17 mouse cellular contexts compared by ENCODE assay signal in the genomic region with DNA sequence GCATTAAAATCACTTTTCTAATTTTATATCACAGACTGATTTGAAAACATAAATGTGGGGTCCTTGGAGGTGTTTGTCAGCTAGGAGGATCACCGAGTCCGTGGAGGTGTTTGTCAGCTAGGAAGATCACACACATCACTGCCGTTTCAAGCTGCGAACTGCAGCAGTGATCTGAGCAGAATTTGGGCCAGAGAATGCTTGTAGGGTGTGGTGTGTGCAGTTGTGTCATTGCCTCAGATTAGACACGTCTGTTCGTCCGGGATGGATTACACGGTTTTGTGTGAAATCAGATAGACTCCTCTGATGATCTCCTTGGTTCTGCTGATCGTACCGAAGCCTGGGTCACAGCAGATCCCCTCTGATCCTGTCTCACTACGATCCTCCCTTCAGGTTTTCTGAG. TPM values are rescaled to one million over a fixed set of nuclear protein-coding genes. Genes with fewer than 3 reads are reported as not detected.
DNase-seq lines count a peak whose midpoint lies in the region; ATAC-seq and TF ChIP-seq lines count a peak whose summit lies in the region.
"Had no signal": no experiment of that assay in that cellular context is flagged by ENCODE, and none has a peak within 500 bp of the region (broad histone marks: within the 10 kb centered on the region; RNA-seq: fewer than 3 reads in every experiment).

No protein-coding gene starts in this region.

- no peak for TF ChIP-seq EP300 in liver, postnatal 0 days (IDR thresholded peaks at IDR 0.05; ENCODE audit: low read depth)

- no peak overlapping the region for H3K9ac ChIP-seq in liver, postnatal 0 days (replicated peaks)
- H3K9ac ChIP-seq: embryonic facial prominence, embryonic 12.5 days; heart, embryonic 15.5 days; liver, embryonic 14.5 days; neural tube, embryonic 13.5 days had no signal

- peak; percentile 34 for DNase-seq in gastrocnemius, adult 2 months
- DNase-seq in gastrocnemius, postnatal 10 days = no peak
- no peak for DNase-seq in spleen, adult 2 months (ENCODE audit: low read depth in 1 of 2, low spot score in 2 of 2)
- no peak for DNase-seq in spleen, postnatal 4 days (ENCODE audit: low spot score in 2 of 2)
- no peak for DNase-seq in liver, postnatal 0 days
- no peak for DNase-seq in adrenal gland, postnatal 14 days
- DNase-seq in kidney, postnatal 36 days = no peak
- DNase-seq: kidney, postnatal 4 days; right cerebral cortex, postnatal 14 days had no signal

- peak overlapping the region; percentile 61 for H3K4me3 ChIP-seq in gastrocnemius, adult 2 months
- H3K4me3 ChIP-seq in spleen, adult 2 months (ENCODE audit: extremely low read depth, insufficient read depth, insufficient read length) = no peak overlapping the region; the same call in 1 of the 2 replicates
- no peak overlapping the region for H3K4me3 ChIP-seq in liver, postnatal 0 days (ENCODE audit: low read depth, low read length)
- H3K4me3 ChIP-seq: embryonic facial prominence, embryonic 12.5 days; heart, embryonic 15.5 days; neural tube, embryonic 13.5 days had no signal

- H3K36me3 ChIP-seq in spleen, adult 2 months (ENCODE audit: control insufficient read depth, insufficient read depth, low read length) = no peaks in the 10 kb centered on the region; the same call in 1 of the 2 replicates
- H3K36me3 ChIP-seq in liver, postnatal 0 days (replicated peaks; ENCODE audit: insufficient read depth, low read length) = no peaks in the 10 kb centered on the region
- H3K36me3 ChIP-seq: heart, embryonic 15.5 days had no signal

- TF ChIP-seq CTCF in gastrocnemius, adult 2 months (IDR thresholded peaks at IDR 0.05) = no peak
- no peak for TF ChIP-seq CTCF in spleen, adult 2 months (IDR thresholded peaks at IDR 0.05; ENCODE audit: extremely low read depth, insufficient read depth, insufficient read length, insufficient replicate concordance)
- no peak for TF ChIP-seq CTCF in liver, postnatal 0 days (IDR thresholded peaks at IDR 0.05; ENCODE audit: low read depth)

- TF ChIP-seq POLR2A in spleen, adult 2 months (IDR thresholded peaks at IDR 0.05; ENCODE audit: low read depth, low read length) = no peak

- H3K9me3 ChIP-seq in liver, postnatal 0 days (ENCODE audit: low read length) = no peaks in the 10 kb centered on the region
- H3K9me3 ChIP-seq: embryonic facial prominence, embryonic 12.5 days; G1E; heart, embryonic 15.5 days; neural tube, embryonic 13.5 days had no signal

- peaks cover 7% of the 10 kb centered on the region; the same call in 1 of the 2 replicates for H3K4me1 ChIP-seq in spleen, adult 2 months (ENCODE audit: control insufficient read depth, insufficient read depth, insufficient read length)
- H3K4me1 ChIP-seq in liver, postnatal 0 days (ENCODE audit: insufficient read depth) = peaks cover 4% of the 10 kb centered on the region; the same call in 1 of the 2 replicates
- H3K4me1 ChIP-seq: embryonic facial prominence, embryonic 12.5 days; neural tube, embryonic 13.5 days had no signal

- H3K27me3 ChIP-seq in spleen, adult 2 months (ENCODE audit: control insufficient read depth, insufficient read depth, low read length) = no peaks in the 10 kb centered on the region
- H3K27me3 ChIP-seq in liver, postnatal 0 days (ENCODE audit: insufficient read depth, low read length) = no peaks in the 10 kb centered on the region
- H3K27me3 ChIP-seq: embryonic facial prominence, embryonic 12.5 days; heart, embryonic 15.5 days; neural tube, embryonic 13.5 days had no signal

- no peak for ATAC-seq in liver, postnatal 0 days

- H3K27ac ChIP-seq in gastrocnemius, adult 2 months = peak overlapping the region; percentile 92
- peak overlapping the region; percentile 81 for H3K27ac ChIP-seq in spleen, adult 2 months (ENCODE audit: insufficient read depth, low read length)
- no peak overlapping the region for H3K27ac ChIP-seq in liver, postnatal 0 days (ENCODE audit: low read depth)
- H3K27ac ChIP-seq: embryonic facial prominence, embryonic 12.5 days; heart, embryonic 15.5 days; liver, embryonic 14.5 days; neural tube, embryonic 13.5 days had no signal

- H3K4me2 ChIP-seq in liver, postnatal 0 days (ENCODE audit: low read depth, low read length) = peak overlapping the region; percentile 57; the same call in 1 of the 2 replicates
- H3K4me2 ChIP-seq: embryonic facial prominence, embryonic 12.5 days; heart, embryonic 15.5 days; neural tube, embryonic 13.5 days had no signal

- intact Hi-C loops in gastrocnemius, adult 2 months (cut with DNase I) = no loop called here

- WGBS in spleen, adult 2 months = 48% methylated on average over 11 of the region's 11 CpGs
- WGBS in liver, postnatal 0 days (ENCODE audit: insufficient replicate concordance) = 45% methylated on average over 11 of the region's 11 CpGs

RNA-seq across cellular contexts. Expression of gene Evi2a, which starts 0.4 kb away (rescaled TPM):
- 1 to 10 TPM; 3.9 to 4.0 TPM for total RNA-seq in gastrocnemius, adult 2 months (2021)
- 1 to 10 TPM; 2.4 to 4.3 TPM for total RNA-seq in gastrocnemius, postnatal 10 days (2021)
- polyA plus RNA-seq in spleen, adult 2 months (2012; rRNA removed) = 22.0 and 25.1 TPM in 2 replicates
- polyA plus RNA-seq in liver, postnatal 0 days (2015; fragmentation: Nextera tagmentation; extraction: Ambion mirVana) = 6.7 and 7.2 TPM in 2 replicates
- total RNA-seq in adrenal gland, postnatal 14 days (2021) = 2.1 and 2.5 TPM in 2 replicates

RNA-seq across cellular contexts. Expression of gene Evi2, which starts 0.4 kb away (rescaled TPM):
- total RNA-seq in gastrocnemius, adult 2 months (2021) = not detected
- under 1 TPM in 1 of 2 experiments, not detected in 1; 0.20 TPM for total RNA-seq in gastrocnemius, postnatal 10 days (2021)
- 12.2 and 13.9 TPM in 2 replicates for polyA plus RNA-seq in spleen, adult 2 months (2012; rRNA removed)
- 0.76 and 0.99 TPM in 2 replicates for polyA plus RNA-seq in liver, postnatal 0 days (2015; fragmentation: Nextera tagmentation; extraction: Ambion mirVana)
- total RNA-seq in adrenal gland, postnatal 14 days (2021) = 0.90 TPM in 1 of 2 replicates, not detected in the other
- total RNA-seq: left cerebral cortex, postnatal 36 days had no signal
- polyA plus RNA-seq: G1E; testis, adult 2 months had no signal

RNA-seq across cellular contexts. Expression of gene Evi2b, which starts 7.2 kb away (rescaled TPM):
- under 1 TPM; 0.45 to 0.46 TPM for total RNA-seq in gastrocnemius, adult 2 months (2021)
- total RNA-seq in gastrocnemius, postnatal 10 days (2021) = 1 to 10 TPM in 1 of 2 experiments, under 1 TPM in 1; 0.87 to 2.2 TPM
- 56.7 and 57.3 TPM in 2 replicates for polyA plus RNA-seq in spleen, adult 2 months (2012; rRNA removed)
- polyA plus RNA-seq in liver, postnatal 0 days (2015; fragmentation: Nextera tagmentation; extraction: Ambion mirVana) = 7.7 and 7.9 TPM in 2 replicates
- 1.0 and 5.9 TPM in 2 replicates for total RNA-seq in adrenal gland, postnatal 14 days (2021)
- polyA plus RNA-seq: embryonic facial prominence, embryonic 12.5 days had no signal

RNA-seq across cellular contexts. Expression of gene Omg, which starts 26.9 kb away (rescaled TPM):
- not detected for total RNA-seq in gastrocnemius, adult 2 months (2021)
- total RNA-seq in gastrocnemius, postnatal 10 days (2021) = under 1 TPM; 0.09 to 0.11 TPM
- polyA plus RNA-seq in spleen, adult 2 months (2012; rRNA removed) = not detected in 2 replicates
- 0.05 and 0.09 TPM in 2 replicates for polyA plus RNA-seq in liver, postnatal 0 days (2015; fragmentation: Nextera tagmentation; extraction: Ambion mirVana)
- 5.9 and 6.0 TPM in 2 replicates for total RNA-seq in adrenal gland, postnatal 14 days (2021)
- total RNA-seq: gastrocnemius, postnatal 4 days had no signal
- polyA plus RNA-seq: G1E; testis, adult 2 months had no signal
